Mouse (Mus musculus): ENCODE measurements around the gene Igflr1.
A peak's percentile ranks its signal among the peaks of the same experiment; 100 is the strongest.

Gene Igflr1

DNA sequence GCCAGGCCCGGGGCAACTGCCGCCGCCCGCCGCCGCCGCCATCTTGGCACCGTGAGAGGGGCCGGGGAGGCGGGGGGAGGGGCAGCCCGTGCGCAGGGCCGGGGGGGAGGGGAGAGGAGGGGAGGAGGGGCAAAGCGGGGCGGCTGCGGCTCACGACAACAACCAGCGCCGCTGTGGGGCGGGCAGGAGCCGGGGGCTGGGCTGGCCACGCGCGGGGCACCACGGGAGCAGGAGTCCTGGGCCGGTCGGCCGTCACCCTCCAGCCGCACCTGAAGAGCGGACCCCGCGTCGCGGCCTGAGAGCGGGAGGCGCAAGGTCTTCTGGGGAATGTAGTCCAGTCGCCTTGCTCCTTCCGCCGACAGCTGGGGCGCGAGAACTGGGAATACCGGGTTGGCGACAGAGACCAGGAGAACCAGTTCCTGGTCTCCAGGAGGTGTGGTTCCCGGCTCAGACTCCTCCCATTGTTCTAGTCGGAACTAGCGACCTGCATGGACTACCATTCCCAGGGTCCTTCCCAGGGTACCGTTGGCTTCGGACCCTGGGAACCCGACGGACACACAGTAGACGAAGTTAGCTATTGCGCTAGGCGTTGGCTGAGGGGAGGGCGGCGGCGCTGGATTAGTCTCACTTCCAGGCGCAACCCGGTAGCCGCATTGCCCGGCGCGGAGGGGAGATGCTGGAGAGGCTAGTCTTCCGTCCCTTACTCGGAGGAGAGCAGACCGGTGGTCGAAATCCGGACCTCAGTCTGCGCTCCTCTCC is 23.6 kb downstream of the Igflr1 start, which contains the start of gene Kmt2b:
Kmt2b (minus strand) TSS at position 51 of the 759 bp plus-strand sequence.
- DNase-seq (ENCODE audit: low spot score in 2 of 2): peak; percentile 95 to 98

DNA sequence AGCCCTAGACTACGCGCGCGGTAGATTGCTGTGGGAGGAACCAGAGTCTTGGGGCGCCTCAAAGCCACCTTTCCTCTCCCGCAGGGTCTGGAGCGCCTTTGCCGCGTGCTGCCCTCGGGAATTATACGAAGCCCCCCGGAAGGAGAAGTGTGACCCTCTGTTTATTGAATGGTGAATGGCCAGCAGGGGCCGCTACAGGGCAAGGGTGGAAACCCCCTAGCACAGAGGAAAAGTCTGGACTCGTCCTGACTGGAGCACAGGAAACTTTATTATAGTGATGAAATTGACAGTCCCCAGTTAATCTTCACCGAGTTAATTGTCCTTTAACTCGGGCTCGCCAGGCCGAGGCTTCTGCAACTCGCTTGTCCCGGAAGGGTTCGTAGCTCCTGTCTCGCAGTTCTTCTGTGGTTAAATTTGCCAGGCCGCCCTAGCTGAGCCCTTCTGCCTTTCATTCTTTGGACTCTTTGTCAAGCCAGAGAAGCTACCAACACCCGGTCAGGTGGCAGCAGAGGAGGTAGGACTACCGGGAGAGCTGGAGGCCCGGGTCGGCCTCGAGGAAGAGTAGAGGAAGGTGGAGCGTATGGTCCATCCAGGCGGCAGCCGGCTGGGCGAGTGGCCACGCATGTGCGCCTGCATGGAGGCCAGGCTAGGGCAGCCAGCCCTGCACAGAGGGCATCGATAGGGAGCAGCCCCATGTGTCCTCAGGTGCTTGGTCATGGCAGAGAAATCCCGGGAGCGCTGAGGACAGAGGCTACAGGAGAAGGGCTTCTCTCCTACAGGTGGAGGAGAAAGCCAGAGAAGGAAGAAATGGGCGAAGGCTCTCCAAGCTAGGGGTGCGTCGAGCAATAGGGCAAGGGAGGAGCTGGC is 24.4 kb downstream of the Igflr1 start:
- peak; percentile 82 to 83 for DNase-seq (ENCODE audit: low spot score in 2 of 2)

DNA sequence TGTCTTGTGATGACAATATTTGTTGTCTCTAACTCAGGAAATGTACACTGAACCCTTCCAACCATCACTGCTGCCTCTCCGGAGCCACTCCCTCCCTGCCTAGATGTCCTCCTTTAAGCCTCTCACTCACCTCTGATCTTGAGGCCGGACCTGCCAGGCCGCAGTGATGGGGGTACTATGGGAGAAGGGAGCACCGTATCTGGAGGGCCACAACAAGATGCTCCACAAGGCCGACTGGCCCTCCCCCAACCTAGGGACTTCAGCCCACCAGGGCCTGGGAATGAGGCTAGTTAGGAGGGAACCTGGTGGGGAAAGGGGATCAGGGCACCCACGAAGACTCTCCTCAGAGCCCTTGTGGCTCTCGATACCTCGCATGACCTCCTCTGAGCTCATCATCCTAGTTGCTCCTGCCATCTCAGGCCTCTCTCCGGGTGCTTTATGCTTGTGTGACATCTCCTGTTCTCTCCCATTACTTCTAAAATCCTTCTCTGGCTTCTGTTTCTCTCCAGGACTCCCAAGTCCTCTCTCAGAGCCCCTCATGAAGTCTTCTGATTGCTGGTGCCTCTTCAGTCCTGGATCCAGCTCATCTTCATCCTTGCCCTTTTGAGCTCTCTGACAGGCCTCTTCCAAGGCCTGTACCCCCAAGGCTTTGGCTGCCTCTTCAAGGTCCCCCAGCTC is 25.8 kb downstream of the Igflr1 start:
- no peak for DNase-seq (ENCODE audit: low spot score in 2 of 2)

DNA sequence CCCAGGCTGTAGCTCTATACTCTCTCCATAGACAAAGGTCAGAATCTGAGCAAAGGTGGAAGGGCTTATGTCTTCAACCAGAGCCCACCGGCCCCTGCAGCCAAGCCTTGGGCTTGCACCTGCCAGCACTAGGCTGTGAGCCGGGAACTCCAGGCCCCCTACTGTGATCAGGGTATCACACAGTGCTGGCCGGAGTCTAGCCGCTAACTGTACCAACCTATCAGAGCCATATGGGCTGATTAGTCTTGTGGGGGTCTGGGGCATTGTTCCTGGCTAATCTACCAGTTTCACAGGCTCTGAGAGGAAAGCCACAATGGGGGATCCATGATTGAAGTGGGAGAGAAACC is 26.4 kb downstream of the Igflr1 start:
- DNase-seq (ENCODE audit: low spot score in 2 of 2): no peak

DNA sequence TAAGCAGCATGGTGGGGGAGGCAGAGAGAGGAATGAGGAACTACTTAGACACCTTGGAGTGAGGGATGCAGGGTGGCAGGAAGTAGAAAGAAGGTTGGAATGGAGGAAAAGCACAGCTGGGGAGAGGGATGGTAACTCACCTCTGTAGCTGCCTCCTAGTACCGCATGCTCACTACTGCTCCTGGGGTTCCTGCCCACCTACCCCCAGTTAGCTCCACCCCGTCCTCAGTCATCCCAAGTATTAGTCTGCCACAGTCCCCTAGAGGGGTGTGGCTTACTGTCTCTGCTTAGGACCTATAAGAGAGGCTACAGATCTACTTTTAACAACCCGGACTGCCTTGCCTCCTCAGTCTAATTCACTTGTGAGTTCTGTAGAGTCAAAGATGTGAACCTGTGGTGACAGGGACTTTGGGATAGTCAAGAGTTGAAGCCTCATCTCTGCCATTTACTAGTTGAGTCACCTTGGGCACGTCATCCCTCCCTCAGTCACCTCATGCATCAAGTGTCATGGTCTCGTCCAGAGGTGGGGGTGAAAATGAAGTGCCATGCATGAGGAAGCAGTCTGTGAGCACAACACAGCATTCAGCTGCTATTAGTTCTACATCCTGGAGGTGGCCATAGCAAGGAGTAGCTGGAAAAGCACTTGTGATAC is 27.7 kb downstream of the Igflr1 start:
- DNase-seq (ENCODE audit: low spot score in 2 of 2): no peak

DNA sequence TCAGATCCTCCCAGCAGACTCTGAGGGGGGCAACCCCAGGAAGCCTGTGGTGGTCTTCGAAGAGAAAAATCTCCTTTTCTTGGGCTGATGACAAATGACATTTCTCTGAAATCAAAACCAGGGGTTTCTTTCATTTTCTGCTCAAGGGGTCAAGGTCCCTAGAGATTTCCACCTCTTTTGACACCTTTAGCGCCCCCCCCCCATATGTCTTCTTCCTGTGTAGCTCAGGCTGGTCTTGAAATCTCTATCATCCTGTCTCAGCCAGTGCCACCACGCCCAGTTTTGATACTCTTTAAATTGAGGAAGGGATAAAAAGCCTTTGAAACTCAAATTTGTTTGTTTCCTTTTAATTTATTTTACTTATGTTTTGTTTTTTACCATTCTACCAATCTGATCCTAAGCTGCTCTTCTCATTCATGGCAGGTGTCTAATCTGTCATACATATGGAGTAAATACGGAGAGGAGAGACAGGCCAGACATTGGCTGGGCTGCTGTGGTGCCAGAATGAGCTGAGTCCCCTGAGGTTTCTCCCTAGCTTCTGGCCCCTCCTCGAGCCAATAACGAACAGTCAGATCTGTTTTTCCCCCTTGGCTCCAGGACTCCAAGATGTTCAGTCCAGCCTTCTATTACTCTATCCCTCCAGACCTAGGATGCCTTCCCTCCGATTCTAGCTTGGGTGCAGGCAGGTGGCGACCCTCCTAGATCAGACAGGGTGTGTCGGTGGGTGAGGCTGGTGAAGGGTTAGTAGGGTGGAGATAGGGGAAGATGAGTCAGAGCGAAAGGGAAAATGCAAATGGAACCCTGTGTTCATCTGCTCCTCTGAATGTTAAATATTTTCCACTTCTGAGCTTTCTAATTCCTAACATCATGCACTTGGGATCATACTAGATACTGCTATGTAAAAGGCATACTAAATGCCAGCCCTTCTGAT is 28.6 kb downstream of the Igflr1 start:
- DNase-seq (ENCODE audit: low spot score in 2 of 2): no peak

DNA sequence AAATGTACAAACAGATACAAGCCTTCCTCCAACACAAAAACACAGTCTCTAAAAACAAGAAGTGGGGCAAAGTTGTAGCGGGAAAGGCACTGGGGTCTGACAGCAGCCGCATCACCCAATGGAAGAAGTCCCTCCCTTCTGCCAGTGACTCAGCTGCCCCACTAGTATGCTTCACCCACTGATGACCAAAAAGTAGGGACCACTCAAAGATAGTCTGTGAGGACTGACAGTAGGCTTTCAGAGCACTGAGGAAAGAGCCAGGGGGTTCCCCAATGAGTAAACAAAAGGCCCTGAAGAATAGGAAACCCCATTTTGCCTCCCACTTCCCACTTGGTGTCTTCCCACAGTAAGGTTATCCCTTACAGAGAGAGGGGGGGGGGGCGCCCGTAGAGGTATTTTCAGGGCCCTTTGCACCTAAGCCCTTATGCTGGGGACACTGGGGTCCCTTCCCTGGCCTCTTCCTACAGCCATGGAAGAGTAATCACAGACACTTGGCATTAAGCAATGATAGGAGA is 29.3 kb downstream of the Igflr1 start:
- DNase-seq (ENCODE audit: low spot score in 2 of 2): no peak

DNA sequence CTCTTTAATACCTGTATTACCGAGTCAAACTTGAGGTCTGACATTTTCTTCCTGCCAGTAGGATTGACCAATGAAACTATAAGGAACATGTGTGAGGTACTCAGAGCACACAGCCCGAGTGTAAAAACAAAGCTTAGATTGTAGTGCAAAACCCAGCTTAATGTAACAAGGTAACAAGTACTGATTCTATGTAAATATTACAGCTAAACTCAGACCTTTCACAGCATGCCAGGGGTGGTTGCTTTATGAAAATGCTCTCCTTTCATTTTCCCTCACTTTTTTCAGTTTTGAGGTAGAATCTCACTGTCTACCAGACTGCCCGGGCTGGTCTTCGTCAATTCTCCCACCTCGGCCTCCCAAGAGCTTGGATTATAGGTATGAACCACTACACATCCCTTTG is 30.9 kb downstream of the Igflr1 start:
- no peak for DNase-seq (ENCODE audit: low spot score in 2 of 2)

DNA sequence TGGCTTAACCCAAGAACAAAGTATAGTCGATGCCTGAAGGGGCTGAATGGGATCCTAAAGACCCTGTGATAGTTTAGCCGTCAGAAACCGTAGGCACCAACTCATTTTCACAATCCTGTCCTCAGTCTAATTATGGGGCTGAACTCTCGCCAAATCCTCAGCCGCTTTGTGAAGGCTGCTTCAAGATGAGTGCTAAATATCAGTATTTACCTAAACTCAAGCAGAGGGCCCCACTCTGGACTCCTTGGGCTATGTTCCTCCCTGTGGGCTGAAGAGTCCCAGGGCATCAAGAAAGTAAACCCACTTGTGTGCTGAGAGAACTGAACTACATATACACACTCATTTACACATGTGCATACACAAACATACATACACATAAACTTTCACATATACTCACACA is 31.6 kb downstream of the Igflr1 start:
- DNase-seq (ENCODE audit: low spot score in 2 of 2): no peak

DNA sequence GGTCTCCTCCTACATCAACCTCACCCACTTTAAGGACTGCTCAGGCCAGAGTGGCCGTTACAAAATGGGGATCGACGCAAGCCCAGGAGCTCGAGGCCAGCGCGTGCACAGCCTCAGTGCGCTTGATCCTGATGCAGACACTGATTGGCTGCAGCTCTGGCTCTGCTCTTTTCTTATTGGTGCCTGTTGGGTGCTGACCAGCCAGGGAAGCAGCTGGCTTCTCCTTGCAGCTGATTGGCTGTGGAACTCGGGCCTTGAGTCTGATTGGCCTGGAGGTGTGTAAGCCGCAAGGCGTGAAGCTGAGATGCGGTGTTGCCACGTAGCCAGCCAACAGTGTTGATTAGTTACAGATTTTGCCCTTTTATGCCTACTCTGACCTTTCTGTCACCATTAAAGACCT is 33.6 kb downstream of the Igflr1 start, which contains the start of gene Zbtb32:
Zbtb32 (minus strand) TSS at position 124 of the 400 bp plus-strand sequence.
- DNase-seq (ENCODE audit: low spot score in 2 of 2): no peak

DNA sequence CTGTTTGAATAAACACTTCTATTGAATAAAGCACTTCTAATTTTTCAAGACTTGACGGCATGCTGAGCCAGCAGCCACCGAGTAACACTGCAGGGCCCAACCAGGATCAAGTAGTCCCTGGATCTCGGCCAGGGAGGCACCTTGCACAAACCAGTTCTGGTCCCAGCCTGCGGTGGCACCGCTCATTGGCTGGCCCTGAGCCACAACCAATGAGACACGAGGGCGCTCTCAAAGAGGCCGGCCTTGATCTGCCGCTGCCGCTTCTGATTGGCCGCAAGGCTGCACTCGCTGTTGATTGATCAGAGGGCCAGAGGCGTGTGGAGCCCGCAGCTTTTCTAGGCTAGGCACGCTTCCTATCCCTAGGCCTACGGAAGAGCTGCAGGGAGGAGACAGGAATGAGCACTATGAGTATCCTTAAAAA is 34.7 kb downstream of the Igflr1 start:
- DNase-seq (ENCODE audit: low spot score in 2 of 2): peak; percentile 79 to 92

DNA sequence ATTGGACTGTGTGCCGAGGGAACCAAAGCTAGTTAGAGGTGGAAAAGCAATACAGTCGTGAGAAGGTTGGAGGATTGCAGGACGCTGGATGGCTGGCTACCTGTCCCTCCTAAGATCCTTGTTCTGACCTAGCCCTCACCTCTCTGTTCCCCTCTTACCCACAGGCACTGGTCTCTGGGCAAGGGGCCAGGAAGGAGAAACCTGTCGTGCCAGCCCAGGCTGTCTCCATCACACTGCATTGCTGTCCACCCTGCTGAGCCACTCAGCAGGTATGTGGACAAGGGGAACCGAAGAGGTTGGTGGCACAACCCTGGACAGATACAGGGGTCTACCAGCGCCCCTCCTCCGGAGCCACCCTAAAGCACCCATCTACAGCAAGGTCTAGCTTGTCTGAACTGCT is 35.4 kb downstream of the Igflr1 start:
- peak; percentile 67 to 82 for DNase-seq (ENCODE audit: low spot score in 2 of 2)

DNA sequence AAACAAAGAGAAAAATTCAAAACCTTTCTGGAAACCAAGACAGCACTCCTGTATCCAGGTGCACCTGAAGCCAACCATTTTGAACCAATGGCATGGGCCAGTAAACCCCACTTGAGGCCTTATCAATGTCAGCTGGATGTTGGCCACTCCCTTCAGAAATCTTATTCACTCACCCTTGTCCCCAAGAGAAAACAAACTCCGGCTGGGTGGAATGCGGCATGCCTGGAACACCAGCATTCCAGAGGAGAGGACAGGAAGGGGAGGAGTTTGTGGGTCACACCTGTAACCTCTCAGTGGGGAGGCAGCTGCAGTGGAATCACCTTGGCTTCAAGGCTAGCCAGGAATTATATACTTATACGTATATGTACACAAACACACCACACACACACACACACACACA is 37.4 kb downstream of the Igflr1 start:
- DNase-seq (ENCODE audit: low spot score in 2 of 2): peak; percentile 67 to 72

DNA sequence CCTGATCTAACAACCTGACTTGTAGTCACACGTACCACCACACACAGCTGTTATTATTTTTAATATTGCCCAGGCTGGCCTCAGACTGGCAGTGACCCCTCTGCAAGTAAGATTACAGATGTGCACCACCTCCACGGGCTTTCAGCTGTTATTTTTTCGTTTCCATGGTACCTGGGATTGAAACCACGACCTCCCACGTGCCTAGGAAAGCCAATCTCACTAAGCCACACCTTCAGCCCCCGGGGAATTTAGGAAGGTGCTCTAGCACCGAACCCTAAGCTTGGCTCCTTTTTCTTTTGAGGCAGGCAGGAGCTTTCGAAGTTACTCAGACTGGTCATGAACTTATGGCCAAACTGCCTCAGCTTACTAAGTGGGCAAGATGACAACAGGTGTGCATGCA is 39.2 kb downstream of the Igflr1 start:
- DNase-seq (ENCODE audit: low spot score in 2 of 2): no peak

DNA sequence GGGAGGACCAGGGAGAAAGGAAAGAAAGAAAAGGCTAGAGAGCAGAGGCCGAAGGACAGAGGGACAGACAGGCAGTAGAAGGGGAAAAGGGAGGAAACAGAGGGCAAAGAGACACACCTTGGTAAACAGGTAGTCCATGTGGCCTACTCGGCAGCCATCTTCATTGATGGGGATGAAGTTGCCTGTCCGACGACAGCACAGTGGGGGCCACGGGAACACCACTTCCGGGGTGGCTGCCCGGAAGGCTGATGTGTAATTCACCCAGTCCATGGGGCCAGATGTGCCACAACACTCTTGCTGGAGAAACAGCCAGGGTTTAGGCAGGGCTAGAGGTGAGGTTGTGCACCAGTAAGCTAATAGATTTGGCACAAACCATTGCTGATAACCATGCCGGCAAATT is 39.7 kb downstream of the Igflr1 start:
- DNase-seq (ENCODE audit: low spot score in 2 of 2): no peak

DNA sequence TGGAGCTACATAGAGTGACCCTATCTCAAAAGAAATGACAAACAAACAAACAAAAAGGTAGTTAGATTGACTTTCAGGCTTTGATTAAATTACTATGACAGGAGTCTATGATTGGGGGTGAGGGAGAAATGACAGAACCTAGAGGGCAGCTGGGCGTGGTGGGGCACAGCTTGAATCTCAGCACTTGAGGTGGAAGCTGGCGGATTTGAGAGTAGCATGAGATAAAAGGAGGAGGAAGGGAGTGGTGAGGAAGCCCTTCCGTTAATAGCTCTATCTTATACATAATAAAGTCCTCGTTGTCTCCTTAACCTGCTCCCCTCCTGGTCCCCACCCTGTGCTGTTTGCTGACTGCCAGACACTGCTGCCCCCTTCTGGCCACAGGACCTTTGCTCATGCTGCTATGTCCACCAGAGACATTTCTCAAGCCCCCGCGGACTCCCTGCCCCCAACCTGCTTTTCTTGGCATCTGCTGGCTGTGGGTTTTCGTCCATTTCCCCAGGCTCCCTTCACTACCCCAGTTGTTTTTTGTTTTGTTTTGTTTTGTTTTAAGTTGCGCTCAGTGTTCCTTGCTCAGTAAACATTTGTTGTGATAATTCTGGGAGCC is 42.6 kb downstream of the Igflr1 start:
- DNase-seq (ENCODE audit: low spot score in 2 of 2): peak in 1 of 2 experiments; percentile 60

DNA sequence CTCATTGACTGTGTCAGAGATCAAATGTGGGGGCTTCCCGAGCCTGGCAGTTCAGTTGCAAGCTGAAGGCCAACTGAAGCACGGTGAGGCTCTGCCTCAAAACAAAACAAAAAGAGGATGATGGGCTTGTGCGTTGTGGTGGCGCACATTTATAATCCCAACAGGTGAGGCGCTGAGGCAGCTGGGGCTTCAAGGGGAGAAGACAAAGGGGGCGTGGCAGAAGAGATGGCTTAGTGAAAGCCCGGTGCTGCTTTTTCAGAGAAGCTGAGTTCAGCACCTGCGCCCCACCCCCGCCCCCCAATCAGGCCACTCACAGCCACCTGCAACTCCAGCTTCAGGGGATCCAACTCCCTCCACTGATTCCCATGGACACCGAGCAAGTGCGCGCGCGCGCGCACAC is 43.2 kb downstream of the Igflr1 start:
- no peak for DNase-seq (ENCODE audit: low spot score in 2 of 2)

DNA sequence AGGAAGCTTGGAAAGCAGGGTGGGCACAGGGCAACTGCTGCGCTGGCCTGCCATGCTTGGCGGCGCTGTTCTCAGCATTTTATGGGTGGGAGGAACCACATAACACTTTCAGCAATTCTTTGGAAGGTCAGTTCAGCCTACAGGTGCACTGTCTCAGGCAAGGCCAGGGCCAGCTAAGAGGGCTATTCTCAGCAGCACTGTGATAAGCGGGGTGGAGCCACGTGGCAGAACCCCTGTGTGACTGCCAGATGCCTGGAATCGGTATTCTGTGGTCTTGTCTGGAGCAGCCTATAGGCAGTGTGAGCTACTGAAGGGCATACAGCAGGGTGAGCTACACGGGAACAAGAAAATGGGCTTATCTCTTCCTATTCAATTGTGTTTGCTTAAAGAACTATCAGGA is 44.8 kb downstream of the Igflr1 start:
- DNase-seq (ENCODE audit: low spot score in 2 of 2): no peak

DNA sequence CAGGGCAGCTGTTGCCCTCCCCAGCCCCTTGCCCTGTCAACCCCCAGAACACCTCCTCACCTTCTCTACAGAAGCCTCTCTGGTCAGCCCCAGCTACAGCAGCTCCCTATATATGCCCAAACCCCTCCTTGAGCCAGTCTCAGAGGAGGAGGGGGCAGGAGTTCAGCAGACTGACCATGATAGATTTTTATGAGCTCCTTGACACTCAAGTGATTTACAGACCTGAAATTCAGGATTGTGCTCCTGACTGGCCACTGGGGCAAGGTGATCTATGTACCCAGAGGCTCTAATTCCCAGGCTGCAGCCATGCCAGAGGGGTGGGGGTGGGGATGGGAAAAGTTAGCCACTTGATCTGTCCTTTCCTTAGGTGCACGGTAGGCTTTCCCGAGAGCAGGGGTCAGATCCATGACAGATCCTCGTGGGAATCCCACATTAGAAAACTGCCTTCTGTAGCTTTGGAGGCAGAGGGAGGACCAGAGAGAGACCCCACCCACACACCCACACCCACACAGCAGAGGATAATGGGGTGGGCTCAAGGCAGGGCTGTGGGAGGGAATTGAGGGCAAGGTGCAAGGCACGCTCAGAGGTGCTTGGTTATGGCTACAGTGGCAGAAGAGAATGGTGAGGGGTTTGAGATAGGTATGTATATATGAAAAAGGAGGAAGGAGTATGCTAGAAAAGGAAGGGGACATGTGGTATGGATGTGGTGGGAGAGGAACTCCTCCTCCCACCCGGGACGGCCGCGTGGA is 47.6 kb downstream of the Igflr1 start, which contains the start of gene Upk1a:
Upk1a (minus strand) TSS at position 194 of the 749 bp plus-strand sequence.
- peak; percentile 58 to 70 for DNase-seq (ENCODE audit: low spot score in 2 of 2)

All from urinary bladder, postnatal 36 days (tissue).